Mouse (Mus musculus): ENCODE measurements around the gene Rfc4. TPM values are rescaled to one million over a fixed set of nuclear protein-coding genes. Genes with fewer than 3 reads are reported as not detected.
"Not testable (repeated sequence)": the region's sequence is repeated elsewhere in the genome, so short reads cannot be mapped to it uniquely, and the experiment has no call there.

Gene Rfc4
- polyA plus RNA-seq, 1 experiment from 2014 or later = 47.1 TPM

- Histone ChIP-seq H3K4me3 (peak overlapping the region; percentile 77), H3K36me3 (peaks cover 43% of the 10 kb centered on the region)
- peak; percentile 95 for ATAC-seq (ENCODE audit: low read depth)
Observed at GRCm38 (mm10) chr16:23107946-23108759, 19.4 kb downstream of the Rfc4 start.

GRCm38 (mm10) chr16:23107231-23107942 is 20.1 kb downstream of the Rfc4 start, which contains the start of gene Eif4a2:
TSS of gene Eif4a2 (plus strand) at chr16:23107444.
- ATAC-seq (ENCODE audit: low read depth) = peak; percentile 91
- no peaks in the 10 kb centered on the region for H3K9me3 ChIP-seq
- WGBS = under 1% methylated on average over 71 of the region's 71 CpGs
- peak within 1 kb of the TSS; percentile 77 for H3K4me3 ChIP-seq
- H3K36me3 ChIP-seq = peaks cover 35% of the 10 kb centered on the region
- H3K27ac ChIP-seq (replicated peaks) = peak within 1 kb of the TSS; percentile 98
- no peaks in the 10 kb centered on the region for H3K27me3 ChIP-seq
- H3K4me1 ChIP-seq (replicated peaks) = peaks cover 47% of the 10 kb centered on the region
- peak within 1 kb of the TSS; percentile 93 for H3K4me2 ChIP-seq
- H3K9ac ChIP-seq = peak within 1 kb of the TSS; percentile 99

More at GRCm38 (mm10) chr16:23107946-23108759, 19.4 kb downstream of the Rfc4 start:
- Histone ChIP-seq H3K4me1 (replicated peaks) (peaks cover 48% of the 10 kb centered on the region), H3K27me3 (no peaks in the 10 kb centered on the region), H3K4me2 (peak overlapping the region; percentile 93), H3K27ac (replicated peaks) (peak overlapping the region; percentile 98), H3K9ac (peak overlapping the region; percentile 99), H3K9me3 (no peaks in the 10 kb centered on the region)
- under 1% methylated on average over 52 of the region's 52 CpGs for WGBS

DNA sequence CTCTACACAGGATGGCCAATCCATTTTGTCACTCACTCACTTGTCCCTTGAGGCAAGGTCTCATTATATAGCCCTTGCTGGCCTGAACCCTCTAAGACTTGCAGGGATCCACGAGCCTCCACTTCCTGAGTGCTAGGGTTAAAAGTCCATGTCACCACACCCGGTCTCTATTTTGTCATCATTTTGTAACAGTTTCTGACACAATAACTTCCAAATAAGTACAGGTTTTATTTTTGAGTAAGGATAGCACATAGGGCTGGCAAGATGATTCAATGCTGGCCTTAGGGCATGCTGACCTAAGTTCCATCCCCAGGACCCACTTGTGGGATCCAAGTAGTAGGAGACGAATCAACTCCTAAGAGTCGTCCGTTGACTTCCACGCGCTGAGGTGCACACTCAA is 21.4 kb downstream of the Rfc4 start:
- H3K4me2 ChIP-seq = no peak overlapping the region
- peaks cover 36% of the 10 kb centered on the region for H3K4me1 ChIP-seq (replicated peaks)
- 74% methylated on average over 7 of the region's 7 CpGs for WGBS
- no peak for ATAC-seq (ENCODE audit: low read depth)
- peaks cover 23% of the 10 kb centered on the region for H3K36me3 ChIP-seq
- H3K4me3 ChIP-seq = no peak overlapping the region
- peaks cover 4% of the 10 kb centered on the region for H3K27me3 ChIP-seq
- no peak overlapping the region for H3K27ac ChIP-seq (replicated peaks)
- H3K9me3 ChIP-seq = no peaks in the 10 kb centered on the region
- H3K9ac ChIP-seq = no peak overlapping the region

DNA sequence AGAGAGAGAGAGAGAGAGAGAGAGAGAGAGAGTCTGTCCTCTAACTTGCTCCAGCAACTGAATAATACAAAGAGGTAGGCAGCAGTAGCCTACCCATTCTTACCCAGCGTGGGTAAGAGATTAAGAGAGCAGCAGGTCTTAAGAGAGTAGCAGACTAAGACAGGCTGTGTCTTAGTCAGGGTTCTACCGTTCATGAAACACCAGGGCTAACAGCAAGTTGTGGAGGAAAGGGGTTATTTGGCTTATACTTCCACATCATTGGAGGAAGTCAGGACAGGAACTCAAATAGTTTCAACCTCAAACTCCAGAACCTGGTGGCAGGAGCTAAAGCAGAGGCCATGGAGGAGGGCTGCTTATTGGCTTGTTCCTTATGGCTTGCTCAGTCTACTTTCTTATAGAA is 23.7 kb downstream of the Rfc4 start:
- Histone ChIP-seq H3K9me3 (no peaks in the 10 kb centered on the region), H3K9ac (no peak overlapping the region), H3K4me2 (no peak overlapping the region), H3K27me3 (peaks cover 20% of the 10 kb centered on the region), H3K27ac (replicated peaks) (no peak overlapping the region), H3K4me1 (replicated peaks) (peaks cover 27% of the 10 kb centered on the region), H3K36me3 (peaks cover 1% of the 10 kb centered on the region), H3K4me3 (no peak overlapping the region)
- WGBS = 69% methylated on average over 2 of the region's 2 CpGs
- ATAC-seq (ENCODE audit: low read depth) = no peak

DNA sequence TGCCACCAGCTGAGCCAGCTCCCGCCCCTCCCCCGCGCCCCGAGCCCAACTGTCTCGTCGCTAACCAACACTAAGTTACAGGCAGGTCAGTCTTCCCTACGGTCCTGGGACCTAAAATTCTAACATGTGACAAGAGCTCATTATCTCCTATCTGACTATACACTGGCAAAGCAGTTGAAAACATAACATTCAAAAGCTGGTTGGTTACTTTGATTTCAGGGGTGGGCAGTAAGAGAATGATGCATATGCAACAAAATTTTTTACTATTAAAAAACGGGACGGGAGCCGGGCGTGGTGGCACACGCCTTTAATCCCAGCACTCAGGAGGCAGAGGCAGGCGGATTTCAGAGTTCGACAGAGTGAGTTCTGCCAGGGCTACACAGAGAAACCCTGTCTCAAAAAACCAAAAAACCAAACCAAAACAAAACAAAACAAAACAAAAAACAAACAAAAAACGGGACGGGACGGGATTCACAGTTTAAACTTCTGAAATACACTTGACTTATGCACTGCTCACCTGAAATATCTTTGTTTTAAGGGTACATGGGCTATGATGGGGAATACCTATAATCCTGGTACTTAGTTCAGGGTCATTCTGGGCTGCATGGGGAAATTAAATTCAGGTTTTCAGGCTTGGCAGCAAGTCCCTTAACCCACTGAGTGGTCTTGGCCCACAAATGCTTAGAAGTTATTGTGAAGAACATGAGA is 24.3 kb downstream of the Rfc4 start:
- peak overlapping the region; percentile 59 for H3K9ac ChIP-seq
- no peak for ATAC-seq (ENCODE audit: low read depth)
- peaks cover 20% of the 10 kb centered on the region for H3K27me3 ChIP-seq
- H3K36me3 ChIP-seq = no peaks in the 10 kb centered on the region
- 45% methylated on average over 17 of the region's 17 CpGs for WGBS
- H3K9me3 ChIP-seq = no peaks in the 10 kb centered on the region
- peak overlapping the region; percentile 24 for H3K4me3 ChIP-seq
- H3K4me2 ChIP-seq = peak overlapping the region; percentile 51
- no peak overlapping the region for H3K27ac ChIP-seq (replicated peaks)
- peaks cover 25% of the 10 kb centered on the region for H3K4me1 ChIP-seq (replicated peaks)

DNA sequence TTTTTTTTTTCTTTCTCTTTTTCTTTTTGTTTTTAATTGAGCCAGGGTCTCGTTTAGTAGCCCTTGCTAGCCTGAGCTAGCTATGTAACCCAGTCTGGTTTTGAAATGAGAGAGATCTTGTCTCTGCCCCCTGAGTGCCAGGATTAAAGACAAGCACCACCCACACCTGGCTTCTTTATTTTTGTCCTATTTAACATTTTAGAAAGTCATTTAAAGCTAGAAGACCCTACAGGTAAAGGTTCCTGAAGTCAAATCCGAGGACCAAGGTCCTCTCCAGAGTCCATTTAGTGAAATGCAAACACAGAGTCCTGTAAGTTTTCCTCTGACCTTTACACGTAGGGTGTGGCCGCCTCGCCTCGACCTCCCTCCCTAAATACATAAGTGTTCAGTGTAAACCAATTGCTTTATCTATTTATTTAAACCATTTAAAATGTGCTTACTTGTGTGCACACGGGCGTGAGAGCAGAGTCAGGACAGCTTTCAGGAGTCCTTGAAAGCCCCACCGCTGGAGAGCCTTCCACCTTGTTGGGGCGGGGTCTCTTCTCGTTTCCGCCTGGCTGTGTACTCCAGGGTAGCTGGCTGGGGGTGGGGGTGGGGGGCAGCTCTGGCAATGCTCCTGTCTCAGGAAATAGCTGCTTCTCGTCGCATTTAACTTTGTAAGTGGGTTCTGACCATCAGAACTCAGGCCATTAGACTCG is 25.0 kb downstream of the Rfc4 start:
- H3K36me3 ChIP-seq = no peaks in the 10 kb centered on the region
- ATAC-seq (ENCODE audit: low read depth) = no peak
- no peak overlapping the region for H3K27ac ChIP-seq (replicated peaks)
- no peaks in the 10 kb centered on the region for H3K9me3 ChIP-seq
- H3K4me2 ChIP-seq = peak overlapping the region; percentile 51
- peak overlapping the region; percentile 24 for H3K4me3 ChIP-seq
- peak overlapping the region; percentile 59 for H3K9ac ChIP-seq
- peaks cover 25% of the 10 kb centered on the region for H3K4me1 ChIP-seq (replicated peaks)
- 16% methylated on average over 15 of the region's 15 CpGs for WGBS
- peaks cover 20% of the 10 kb centered on the region for H3K27me3 ChIP-seq

- Histone ChIP-seq H3K4me2 (peak overlapping the region; percentile 52), H3K4me3 (peak overlapping the region; percentile 29), H3K9ac (peak overlapping the region; percentile 47), H3K27me3 (peaks cover 20% of the 10 kb centered on the region), H3K27ac (replicated peaks) (no peak overlapping the region), H3K4me1 (replicated peaks) (peaks cover 21% of the 10 kb centered on the region), H3K36me3 (no peaks in the 10 kb centered on the region), H3K9me3 (no peaks in the 10 kb centered on the region)
- no peak for ATAC-seq (ENCODE audit: low read depth)
- WGBS = 11% methylated on average over 10 of the region's 10 CpGs
Observed at GRCm38 (mm10) chr16:23100613-23101012, 26.9 kb downstream of the Rfc4 start.

- peak; percentile 72; the same call in 1 of the 2 replicates for ATAC-seq (ENCODE audit: low read depth)
- Histone ChIP-seq H3K9ac (peak overlapping the region; percentile 47), H3K27ac (replicated peaks) (no peak overlapping the region), H3K4me1 (replicated peaks) (peaks cover 21% of the 10 kb centered on the region), H3K27me3 (peaks cover 20% of the 10 kb centered on the region), H3K36me3 (no peaks in the 10 kb centered on the region), H3K9me3 (no peaks in the 10 kb centered on the region), H3K4me2 (peak overlapping the region; percentile 52), H3K4me3 (peak overlapping the region; percentile 29)
- 3% methylated on average over 9 of the region's 9 CpGs for WGBS
Observed at GRCm38 (mm10) chr16:23100099-23100575, 27.4 kb downstream of the Rfc4 start.

- H3K36me3 ChIP-seq = no peaks in the 10 kb centered on the region
- H3K4me1 ChIP-seq (replicated peaks) = peaks cover 21% of the 10 kb centered on the region
- no peak for ATAC-seq (ENCODE audit: low read depth)
- H3K9me3 ChIP-seq = no peaks in the 10 kb centered on the region
- H3K27me3 ChIP-seq = peaks cover 20% of the 10 kb centered on the region
- WGBS = 7% methylated on average over 12 of the region's 12 CpGs
- H3K4me2 ChIP-seq = peak overlapping the region; percentile 52
- peak overlapping the region; percentile 47 for H3K9ac ChIP-seq
- H3K27ac ChIP-seq (replicated peaks) = no peak overlapping the region
- H3K4me3 ChIP-seq = peak overlapping the region; percentile 29
Observed at GRCm38 (mm10) chr16:23099632-23100031, 27.9 kb downstream of the Rfc4 start.

DNA sequence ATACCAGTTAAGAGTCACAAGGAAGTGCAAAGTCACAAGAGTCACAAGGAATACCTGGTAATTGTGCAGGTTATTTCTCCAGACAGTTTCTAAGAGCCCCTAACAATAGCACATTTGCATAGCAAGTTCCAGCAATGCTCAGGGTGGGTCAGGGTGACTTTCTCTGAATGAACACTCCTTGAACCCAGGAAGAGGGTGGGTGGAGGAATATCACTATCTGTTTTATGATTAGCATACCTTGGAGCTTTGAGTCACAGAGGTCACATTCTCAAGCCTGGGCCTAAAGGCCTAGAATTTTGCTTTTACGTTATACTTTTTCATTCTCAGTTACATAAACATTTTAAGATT is 29.5 kb downstream of the Rfc4 start:
- 93% methylated on average over 1 of the region's 1 CpGs for WGBS
- not testable (repeated sequence) for ATAC-seq (ENCODE audit: low read depth)

GRCm38 (mm10) chr16:23097290-23098104 is 30.0 kb downstream of the Rfc4 start:
- H3K4me2 ChIP-seq; ATAC-seq (ENCODE audit: low read depth); H3K4me3 ChIP-seq; H3K9ac ChIP-seq; H3K9me3 ChIP-seq; H3K36me3 ChIP-seq; H3K27ac ChIP-seq (replicated peaks): not testable (repeated sequence)
- H3K27me3 ChIP-seq = peaks cover 20% of the 10 kb centered on the region
- peaks cover 15% of the 10 kb centered on the region for H3K4me1 ChIP-seq (replicated peaks)
- WGBS = 83% methylated on average over 8 of the region's 8 CpGs

More for the DNA sequence above, 29.5 kb downstream of the Rfc4 start:
- H3K9ac ChIP-seq; H3K27ac ChIP-seq (replicated peaks); H3K9me3 ChIP-seq; H3K4me3 ChIP-seq; H3K36me3 ChIP-seq; H3K4me2 ChIP-seq: not testable (repeated sequence)
- H3K27me3 ChIP-seq = peaks cover 20% of the 10 kb centered on the region
- peaks cover 21% of the 10 kb centered on the region for H3K4me1 ChIP-seq (replicated peaks)
